Mouse (Mus musculus): ENCODE results near the gene Tmem19. TPM values are rescaled to one million over a fixed set of nuclear protein-coding genes. Genes with fewer than 3 reads are reported as not detected.

Gene Tmem19
- polyA plus RNA-seq, 2 experiments, result 5.5 to 11.7 TPM

DNA sequence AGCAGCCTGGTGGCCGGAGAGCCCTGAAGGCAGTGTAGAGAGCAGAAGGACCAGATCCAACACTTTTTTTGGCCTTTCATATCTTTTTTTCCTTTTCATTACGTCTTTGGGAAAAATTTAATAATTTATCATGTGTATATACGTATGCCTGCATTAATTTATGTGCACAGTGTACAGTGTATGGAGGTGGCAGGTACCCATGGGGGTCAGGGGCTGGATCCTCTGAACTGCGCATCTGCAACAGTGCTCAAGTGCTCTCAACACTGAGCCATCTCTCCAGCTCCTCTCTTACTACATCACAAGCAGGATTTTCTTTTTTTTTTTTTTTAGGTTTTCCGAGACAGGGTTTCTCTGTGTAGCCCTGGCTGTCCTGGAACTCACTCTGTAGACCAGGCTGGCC lies 64.7 kb downstream of the Tmem19 start:
- no peaks in the 10 kb centered on the region for H3K27me3 ChIP-seq (ENCODE audit: control insufficient read depth, insufficient read depth, low read length)
- H3K4me1 ChIP-seq (replicated peaks; ENCODE audit: control insufficient read depth in 2 of 2, insufficient read depth in 2 of 2, low read length in 1 of 2), result no peaks in the 10 kb centered on the region
- WGBS (ENCODE audit: insufficient replicate concordance), result 75% methylated on average over 5 of the region's 5 CpGs
- no peaks in the 10 kb centered on the region for H3K9me3 ChIP-seq (ENCODE audit: control insufficient read depth, low read length)
- H3K27ac ChIP-seq, result no peak overlapping the region
- no peak overlapping the region for H3K4me2 ChIP-seq (ENCODE audit: low read depth)
- peaks cover 15% of the 10 kb centered on the region for H3K36me3 ChIP-seq (replicated peaks; ENCODE audit: control insufficient read depth, insufficient read depth, low read depth)
- ATAC-seq (ENCODE audit: insufficient read depth) (no peak), DNase-seq (ENCODE audit: low read depth in 3 of 3, low spot score in 3 of 3) (no peak)
- H3K4me3 ChIP-seq (ENCODE audit: insufficient read depth in 1 of 2, low read depth in 2 of 2, low read length in 2 of 2), result no peak overlapping the region
- TF ChIP-seq EP300 (IDR thresholded peaks at IDR 0.05; ENCODE audit: low read depth), result no peak
- TF ChIP-seq CTCF (IDR thresholded peaks at IDR 0.05; ENCODE audit: low read depth), result no peak
- H3K9ac ChIP-seq (replicated peaks), result no peak overlapping the region

DNA sequence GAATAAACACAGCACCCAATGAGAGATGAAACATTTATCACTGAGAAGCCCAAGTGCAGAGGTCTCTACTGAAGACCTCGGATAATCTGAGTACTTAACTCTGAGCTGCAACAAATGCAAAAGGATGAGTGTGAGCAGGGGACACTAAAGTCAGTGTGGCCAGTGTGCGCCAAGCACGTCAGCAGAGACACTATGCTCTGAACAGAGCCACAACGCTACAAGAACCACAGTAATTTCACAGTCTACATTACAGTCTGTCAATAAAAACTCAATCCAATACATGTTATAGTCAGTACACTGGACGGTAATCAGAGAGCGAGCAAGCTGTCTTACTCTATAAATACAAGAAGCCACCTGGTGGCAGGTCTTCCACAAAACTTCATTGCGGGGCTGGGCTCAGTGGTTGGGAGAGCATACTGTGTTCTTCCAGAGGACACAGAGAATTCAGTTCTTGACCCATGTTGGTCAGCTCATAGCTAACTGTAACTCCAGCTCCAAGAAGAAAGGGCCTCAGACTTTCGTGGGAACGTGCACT lies 65.8 kb downstream of the Tmem19 start:
- H3K4me1 ChIP-seq (replicated peaks; ENCODE audit: control insufficient read depth in 2 of 2, insufficient read depth in 2 of 2, low read length in 1 of 2), result no peaks in the 10 kb centered on the region
- no peak overlapping the region for H3K4me3 ChIP-seq (ENCODE audit: insufficient read depth in 1 of 2, low read depth in 2 of 2, low read length in 2 of 2)
- peaks cover 22% of the 10 kb centered on the region for H3K36me3 ChIP-seq (replicated peaks; ENCODE audit: control insufficient read depth, insufficient read depth, low read depth)
- WGBS (ENCODE audit: insufficient replicate concordance), result 71% methylated on average over 9 of the region's 9 CpGs
- no peak for DNase-seq (ENCODE audit: low read depth in 3 of 3, low spot score in 3 of 3)
- TF ChIP-seq EP300 (IDR thresholded peaks at IDR 0.05; ENCODE audit: low read depth) (no peak), CTCF (IDR thresholded peaks at IDR 0.05; ENCODE audit: low read depth) (peak; percentile 37; the same call in 1 of the 2 replicates)
- H3K4me2 ChIP-seq (ENCODE audit: low read depth), result no peak overlapping the region
- H3K27me3 ChIP-seq (ENCODE audit: control insufficient read depth, insufficient read depth, low read length), result no peaks in the 10 kb centered on the region
- H3K27ac ChIP-seq, result no peak overlapping the region
- ATAC-seq (ENCODE audit: insufficient read depth), result peak; percentile 40; the same call in 1 of the 2 replicates
- H3K9ac ChIP-seq (replicated peaks), result no peak overlapping the region
- no peaks in the 10 kb centered on the region for H3K9me3 ChIP-seq (ENCODE audit: control insufficient read depth, low read length)

DNA sequence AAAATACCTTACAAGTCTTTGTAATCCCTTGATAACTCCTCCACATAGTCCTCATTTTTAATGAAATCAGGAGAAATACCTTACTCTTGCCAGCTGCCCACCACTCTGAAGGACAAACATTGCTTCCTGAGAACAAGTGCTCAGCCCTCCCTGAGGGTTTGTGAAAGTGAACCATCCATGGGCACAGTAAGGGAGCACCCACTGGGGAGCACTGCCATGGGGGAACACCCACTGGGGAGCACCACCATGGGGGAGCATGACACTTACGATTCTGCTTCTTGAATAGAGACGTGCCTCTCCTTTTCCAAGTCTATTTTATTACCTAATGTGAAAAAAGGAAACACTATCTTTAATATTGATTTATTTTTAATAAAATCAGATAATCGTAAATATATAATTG lies 67.1 kb downstream of the Tmem19 start:
- Histone ChIP-seq H3K4me2 (ENCODE audit: low read depth) (no peak overlapping the region), H3K4me1 (replicated peaks; ENCODE audit: control insufficient read depth in 2 of 2, insufficient read depth in 2 of 2, low read length in 1 of 2) (no peaks in the 10 kb centered on the region), H3K36me3 (replicated peaks; ENCODE audit: control insufficient read depth, insufficient read depth, low read depth) (peaks cover 18% of the 10 kb centered on the region), H3K9ac (replicated peaks) (no peak overlapping the region), H3K9me3 (ENCODE audit: control insufficient read depth, low read length) (no peaks in the 10 kb centered on the region), H3K27me3 (ENCODE audit: control insufficient read depth, insufficient read depth, low read length) (no peaks in the 10 kb centered on the region), H3K27ac (no peak overlapping the region), H3K4me3 (ENCODE audit: insufficient read depth in 1 of 2, low read depth in 2 of 2, low read length in 2 of 2) (no peak overlapping the region)
- WGBS (ENCODE audit: insufficient replicate concordance), result 86% methylated on average over 3 of the region's 3 CpGs
- no peak for TF ChIP-seq CTCF (IDR thresholded peaks at IDR 0.05; ENCODE audit: low read depth)
- no peak for TF ChIP-seq EP300 (IDR thresholded peaks at IDR 0.05; ENCODE audit: low read depth)
- no peak for DNase-seq (ENCODE audit: low read depth in 3 of 3, low spot score in 3 of 3)
- no peak for ATAC-seq (ENCODE audit: insufficient read depth)

- Histone ChIP-seq H3K4me3 (ENCODE audit: insufficient read depth in 1 of 2, low read depth in 2 of 2, low read length in 2 of 2) (no peak overlapping the region), H3K36me3 (replicated peaks; ENCODE audit: control insufficient read depth, insufficient read depth, low read depth) (peaks cover 18% of the 10 kb centered on the region), H3K9ac (replicated peaks) (no peak overlapping the region), H3K9me3 (ENCODE audit: control insufficient read depth, low read length) (no peaks in the 10 kb centered on the region), H3K27me3 (ENCODE audit: control insufficient read depth, insufficient read depth, low read length) (no peaks in the 10 kb centered on the region), H3K4me2 (ENCODE audit: low read depth) (no peak overlapping the region), H3K4me1 (replicated peaks; ENCODE audit: control insufficient read depth in 2 of 2, insufficient read depth in 2 of 2, low read length in 1 of 2) (no peaks in the 10 kb centered on the region), H3K27ac (no peak overlapping the region)
- DNase-seq (ENCODE audit: low read depth in 3 of 3, low spot score in 3 of 3) (no peak), ATAC-seq (ENCODE audit: insufficient read depth) (no peak)
- TF ChIP-seq EP300 (IDR thresholded peaks at IDR 0.05; ENCODE audit: low read depth) (no peak), CTCF (IDR thresholded peaks at IDR 0.05; ENCODE audit: low read depth) (no peak)
- 87% methylated on average over 7 of the region's 7 CpGs for WGBS (ENCODE audit: insufficient replicate concordance)
Measured at GRCm38 (mm10) chr10:115294715-115295114, 67.6 kb downstream of the Tmem19 start.

DNA sequence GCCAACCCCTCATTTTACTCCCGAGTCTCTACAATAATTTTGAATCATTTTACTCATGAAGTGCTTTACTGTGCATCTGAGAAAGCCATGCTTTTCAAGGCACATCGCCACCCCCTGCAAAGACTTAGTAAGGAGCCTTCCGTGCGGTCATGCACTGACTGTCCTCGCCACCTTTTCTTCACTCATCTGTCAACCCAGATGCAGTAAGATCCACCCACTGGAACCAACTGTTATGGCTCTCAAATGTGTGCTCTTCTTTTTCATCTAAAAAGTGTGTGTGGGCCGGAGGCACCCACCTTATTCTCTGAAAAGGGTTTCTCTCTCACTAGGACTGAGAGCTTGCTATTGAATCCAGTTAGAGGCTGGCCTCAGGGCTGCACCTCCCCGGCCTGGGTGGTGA lies 68.4 kb downstream of the Tmem19 start:
- DNase-seq (ENCODE audit: low read depth in 3 of 3, low spot score in 3 of 3) (no peak), ATAC-seq (ENCODE audit: insufficient read depth) (no peak)
- no peaks in the 10 kb centered on the region for H3K4me1 ChIP-seq (replicated peaks; ENCODE audit: control insufficient read depth in 2 of 2, insufficient read depth in 2 of 2, low read length in 1 of 2)
- TF ChIP-seq EP300 (IDR thresholded peaks at IDR 0.05; ENCODE audit: low read depth), result no peak
- TF ChIP-seq CTCF (IDR thresholded peaks at IDR 0.05; ENCODE audit: low read depth), result no peak
- WGBS (ENCODE audit: insufficient replicate concordance), result 87% methylated on average over 7 of the region's 7 CpGs
- no peak overlapping the region for H3K9ac ChIP-seq (replicated peaks)
- H3K4me2 ChIP-seq (ENCODE audit: low read depth), result no peak overlapping the region
- H3K27ac ChIP-seq, result no peak overlapping the region
- H3K9me3 ChIP-seq (ENCODE audit: control insufficient read depth, low read length), result no peaks in the 10 kb centered on the region
- H3K27me3 ChIP-seq (ENCODE audit: control insufficient read depth, insufficient read depth, low read length), result no peaks in the 10 kb centered on the region
- H3K4me3 ChIP-seq (ENCODE audit: insufficient read depth in 1 of 2, low read depth in 2 of 2, low read length in 2 of 2), result no peak overlapping the region
- peaks cover 18% of the 10 kb centered on the region for H3K36me3 ChIP-seq (replicated peaks; ENCODE audit: control insufficient read depth, insufficient read depth, low read depth)

Measured in liver, embryonic 14.5 days (tissue).